Comparison of ENCODE assay signal across 17 mouse cellular contexts in genomic region chr3:156754790-156755530, GRCm38 (mm10).
DNase-seq lines count a peak whose midpoint lies in the region; ATAC-seq lines count a peak whose summit lies in the region.
"Had no signal": no experiment of that assay in that cellular context is flagged by ENCODE, and none has a peak within 500 bp of the region (broad histone marks: within the 10 kb centered on the region; RNA-seq: fewer than 3 reads in every experiment).

No protein-coding gene starts in this region.

- no peaks in the 10 kb centered on the region for H3K27me3 ChIP-seq in neural tube, embryonic 12.5 days (replicated peaks)
- H3K27me3 ChIP-seq in neural tube, embryonic 15.5 days (replicated peaks), result no peaks in the 10 kb centered on the region
- H3K27me3 ChIP-seq in embryonic facial prominence, embryonic 11.5 days (ENCODE audit: control insufficient read depth, insufficient read depth, low read length), result no peaks in the 10 kb centered on the region
- no peaks in the 10 kb centered on the region for H3K27me3 ChIP-seq in hindbrain, embryonic 12.5 days
- H3K27me3 ChIP-seq: embryonic facial prominence, embryonic 13.5 days; limb, embryonic 13.5 days had no signal

- no peak overlapping the region for H3K9ac ChIP-seq in neural tube, embryonic 12.5 days
- H3K9ac ChIP-seq in neural tube, embryonic 15.5 days (replicated peaks), result no peak overlapping the region
- no peak overlapping the region for H3K9ac ChIP-seq in embryonic facial prominence, embryonic 11.5 days (replicated peaks; ENCODE audit: low read length)
- no peak overlapping the region for H3K9ac ChIP-seq in hindbrain, embryonic 12.5 days
- H3K9ac ChIP-seq: embryonic facial prominence, embryonic 13.5 days; limb, embryonic 13.5 days had no signal

- WGBS in neural tube, embryonic 12.5 days, result 77% methylated on average over 1 of the region's 1 CpGs
- 75% methylated on average over 1 of the region's 1 CpGs for WGBS in neural tube, embryonic 15.5 days
- 68% methylated on average over 1 of the region's 1 CpGs for WGBS in embryonic facial prominence, embryonic 11.5 days
- WGBS in hindbrain, embryonic 12.5 days, result 88% methylated on average over 1 of the region's 1 CpGs

- H3K27ac ChIP-seq in neural tube, embryonic 12.5 days, result no peak overlapping the region
- no peak overlapping the region for H3K27ac ChIP-seq in neural tube, embryonic 15.5 days (replicated peaks)
- no peak overlapping the region for H3K27ac ChIP-seq in embryonic facial prominence, embryonic 11.5 days (replicated peaks; ENCODE audit: low read depth, low read length)
- no peak overlapping the region for H3K27ac ChIP-seq in hindbrain, embryonic 12.5 days
- H3K27ac ChIP-seq: embryonic facial prominence, embryonic 13.5 days; limb, embryonic 13.5 days; stomach, postnatal 0 days had no signal

- no peak overlapping the region for H3K4me3 ChIP-seq in neural tube, embryonic 12.5 days
- no peak overlapping the region for H3K4me3 ChIP-seq in neural tube, embryonic 15.5 days (replicated peaks)
- H3K4me3 ChIP-seq in embryonic facial prominence, embryonic 11.5 days (ENCODE audit: low read depth, low read length), result no peak overlapping the region
- no peak overlapping the region for H3K4me3 ChIP-seq in hindbrain, embryonic 12.5 days
- H3K4me3 ChIP-seq: embryonic facial prominence, embryonic 13.5 days; limb, embryonic 13.5 days had no signal

- no peaks in the 10 kb centered on the region for H3K4me1 ChIP-seq in neural tube, embryonic 12.5 days
- no peaks in the 10 kb centered on the region for H3K4me1 ChIP-seq in neural tube, embryonic 15.5 days
- H3K4me1 ChIP-seq in embryonic facial prominence, embryonic 11.5 days (ENCODE audit: control insufficient read depth, insufficient read depth, low read length), result no peaks in the 10 kb centered on the region
- no peaks in the 10 kb centered on the region for H3K4me1 ChIP-seq in hindbrain, embryonic 12.5 days
- H3K4me1 ChIP-seq: limb, embryonic 13.5 days had no signal

- DNase-seq in embryonic facial prominence, embryonic 11.5 days (ENCODE audit: low spot score), result peak; percentile 67
- peak; percentile 26 for DNase-seq in retina, embryonic 14.5 days (ENCODE audit: low spot score)
- DNase-seq in testis, postnatal 14 days (ENCODE audit: low spot score), result no peak
- DNase-seq in adipocyte (ENCODE audit: low spot score), result no peak
- DNase-seq in adrenal gland, adult 8-10 months, result no peak
- DNase-seq: cerebellum, adult 2 months; kidney, postnatal 25 days; layer of hippocampus, postnatal 36 days; thymus, postnatal 4 days had no signal

- no peak overlapping the region for H3K4me2 ChIP-seq in neural tube, embryonic 12.5 days (replicated peaks)
- no peak overlapping the region for H3K4me2 ChIP-seq in neural tube, embryonic 15.5 days
- H3K4me2 ChIP-seq in embryonic facial prominence, embryonic 11.5 days (ENCODE audit: low read depth, low read length), result no peak overlapping the region
- no peak overlapping the region for H3K4me2 ChIP-seq in hindbrain, embryonic 12.5 days (replicated peaks)
- H3K4me2 ChIP-seq: embryonic facial prominence, embryonic 13.5 days; limb, embryonic 13.5 days had no signal

- H3K9me3 ChIP-seq in neural tube, embryonic 12.5 days, result no peaks in the 10 kb centered on the region
- no peaks in the 10 kb centered on the region for H3K9me3 ChIP-seq in neural tube, embryonic 15.5 days (replicated peaks)
- H3K9me3 ChIP-seq in embryonic facial prominence, embryonic 11.5 days (replicated peaks; ENCODE audit: control insufficient read depth, low read length), result no peaks in the 10 kb centered on the region
- H3K9me3 ChIP-seq in hindbrain, embryonic 12.5 days (replicated peaks), result no peaks in the 10 kb centered on the region
- H3K9me3 ChIP-seq: embryonic facial prominence, embryonic 13.5 days; limb, embryonic 13.5 days had no signal

- 0 out of 2 replicates have a peak, but pooled peaks have one; percentile 45 for ATAC-seq in neural tube, embryonic 12.5 days (ENCODE audit: low FRiP score, low read depth)
- no peak for ATAC-seq in neural tube, embryonic 15.5 days (ENCODE audit: low FRiP score)
- ATAC-seq in embryonic facial prominence, embryonic 11.5 days (replicated peaks; ENCODE audit: insufficient number of reproducible peaks, low FRiP score, low TSS enrichment, low read depth), result peak; percentile 66; the same call in 1 of the 2 replicates
- peak; percentile 39; the same call in 1 of the 2 replicates for ATAC-seq in hindbrain, embryonic 12.5 days (ENCODE audit: low FRiP score)
- ATAC-seq: CD4-positive, CD25-positive, alpha-beta regulatory T cell, adult 4 months; intestine, postnatal 0 days had no signal

- no peaks in the 10 kb centered on the region for H3K36me3 ChIP-seq in neural tube, embryonic 12.5 days
- H3K36me3 ChIP-seq in neural tube, embryonic 15.5 days, result no peaks in the 10 kb centered on the region
- no peaks in the 10 kb centered on the region for H3K36me3 ChIP-seq in embryonic facial prominence, embryonic 11.5 days (replicated peaks; ENCODE audit: control insufficient read depth, insufficient read depth, low read depth, low read length)
- no peaks in the 10 kb centered on the region for H3K36me3 ChIP-seq in hindbrain, embryonic 12.5 days
- H3K36me3 ChIP-seq: embryonic facial prominence, embryonic 13.5 days; limb, embryonic 13.5 days had no signal

Comparison
In these comparisons a context has a peak if more than half of its experiments do, and no peak if none do; other contexts are left out.
1. DNase-seq: peak in embryonic facial prominence, embryonic 11.5 days (single experiment) and retina, embryonic 14.5 days (single experiment); none in testis, postnatal 14 days (single experiment), adipocyte (single experiment) and adrenal gland, adult 8-10 months (single experiment).